Comparison of ENCODE assay signal across 8 mouse cellular contexts in the genomic region with DNA sequence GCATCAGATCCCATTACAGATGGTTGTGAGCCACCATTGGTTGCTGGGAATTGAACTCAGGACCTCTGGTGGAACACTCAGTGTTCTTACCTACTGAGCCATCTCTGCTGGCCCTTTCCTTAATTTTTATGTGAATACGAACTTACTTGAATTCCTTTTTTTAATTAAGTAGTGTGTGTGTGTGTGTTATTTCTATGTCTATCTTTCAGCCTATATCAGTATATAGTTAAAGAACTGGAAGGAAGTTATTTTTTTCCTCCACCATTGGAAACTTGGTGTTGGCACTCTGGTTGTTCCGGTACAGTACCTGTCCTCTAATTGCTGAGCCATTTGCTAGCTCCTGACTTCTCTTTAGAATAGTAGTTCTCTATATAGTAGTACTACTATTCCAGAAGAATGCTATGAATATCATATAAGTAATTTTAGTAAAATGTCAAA. TPM values are rescaled to one million over a fixed set of nuclear protein-coding genes. Genes with fewer than 3 reads are reported as not detected.
DNase-seq lines count a peak whose midpoint lies in the region; ATAC-seq lines count a peak whose summit lies in the region.

No protein-coding gene starts in this region.

- H3K4me3 ChIP-seq in heart, embryonic 11.5 days (ENCODE audit: low read depth, low read length) = peak overlapping the region; percentile 52
- peak overlapping the region; percentile 53 for H3K4me3 ChIP-seq in heart, embryonic 15.5 days
- H3K4me3 ChIP-seq in liver, embryonic 15.5 days (replicated peaks) = peak overlapping the region; percentile 66

- H3K27ac ChIP-seq in heart, embryonic 11.5 days (ENCODE audit: low read depth, low read length) = 0 out of 2 replicates have a peak overlapping the region, but pooled peaks have one; percentile 41
- H3K27ac ChIP-seq in heart, embryonic 15.5 days = peak overlapping the region; percentile 67
- H3K27ac ChIP-seq in liver, embryonic 15.5 days (replicated peaks) = peak overlapping the region; percentile 80

- ATAC-seq in heart, embryonic 11.5 days (replicated peaks; ENCODE audit: insufficient number of reproducible peaks, low FRiP score, low TSS enrichment) = no peak
- ATAC-seq in heart, embryonic 15.5 days (replicated peaks; ENCODE audit: insufficient number of reproducible peaks, insufficient read depth, low FRiP score, low read depth) = no peak
- ATAC-seq in liver, embryonic 15.5 days (ENCODE audit: insufficient read depth) = no peak; the same call in 1 of the 2 replicates
- no peak for ATAC-seq in monocyte, adult 5-6 weeks (replicated peaks; ENCODE audit: insufficient number of reproducible peaks, low FRiP score, low TSS enrichment, poor library complexity, severe bottlenecking)

- H3K27me3 ChIP-seq in heart, embryonic 11.5 days (ENCODE audit: control insufficient read depth, insufficient read depth, low read length) = no peaks in the 10 kb centered on the region; the same call in 1 of the 2 replicates
- no peaks in the 10 kb centered on the region for H3K27me3 ChIP-seq in heart, embryonic 15.5 days
- no peaks in the 10 kb centered on the region for H3K27me3 ChIP-seq in liver, embryonic 15.5 days

- H3K9ac ChIP-seq in heart, embryonic 11.5 days (ENCODE audit: low read depth, low read length) = no peak overlapping the region
- no peak overlapping the region for H3K9ac ChIP-seq in heart, embryonic 15.5 days
- H3K9ac ChIP-seq in liver, embryonic 15.5 days = peak overlapping the region; percentile 52

- intact Hi-C loops in heart, postnatal 36 days (cut with DNase I) = no loop called here

- H3K4me2 ChIP-seq in heart, embryonic 11.5 days = peak overlapping the region; percentile 52
- peak overlapping the region; percentile 54 for H3K4me2 ChIP-seq in heart, embryonic 15.5 days
- peak overlapping the region; percentile 64 for H3K4me2 ChIP-seq in liver, embryonic 15.5 days

- DNase-seq in heart, postnatal 36 days = no peak
- peak; percentile 69 for DNase-seq in brain, adult 2 months (ENCODE audit: low read depth, low spot score)
- no peak for DNase-seq in ovary, postnatal 10 days (ENCODE audit: low spot score)
- no peak for DNase-seq in thymus, postnatal 14 days

- no peaks in the 10 kb centered on the region for H3K36me3 ChIP-seq in heart, embryonic 11.5 days (ENCODE audit: control insufficient read depth, insufficient read depth, low read length)
- H3K36me3 ChIP-seq in heart, embryonic 15.5 days = no peaks in the 10 kb centered on the region
- H3K36me3 ChIP-seq in liver, embryonic 15.5 days (replicated peaks) = no peaks in the 10 kb centered on the region

- H3K4me1 ChIP-seq in heart, embryonic 11.5 days (ENCODE audit: control insufficient read depth, insufficient read depth, low read length) = no peaks in the 10 kb centered on the region
- H3K4me1 ChIP-seq in heart, embryonic 15.5 days (replicated peaks) = peaks cover 10% of the 10 kb centered on the region; the same call in 1 of the 2 replicates
- H3K4me1 ChIP-seq in liver, embryonic 15.5 days (replicated peaks) = peaks cover 34% of the 10 kb centered on the region

- WGBS in heart, embryonic 11.5 days (ENCODE audit: insufficient replicate concordance) = 18% methylated on average over 2 of the region's 2 CpGs
- WGBS in heart, embryonic 15.5 days = 14% methylated on average over 2 of the region's 2 CpGs
- WGBS in liver, embryonic 15.5 days (ENCODE audit: insufficient replicate concordance) = 8% methylated on average over 2 of the region's 2 CpGs

- no peaks in the 10 kb centered on the region for H3K9me3 ChIP-seq in heart, embryonic 11.5 days (replicated peaks; ENCODE audit: control insufficient read depth, low read length)
- no peaks in the 10 kb centered on the region for H3K9me3 ChIP-seq in heart, embryonic 15.5 days (replicated peaks)
- no peaks in the 10 kb centered on the region for H3K9me3 ChIP-seq in liver, embryonic 15.5 days (replicated peaks)

RNA-seq across cellular contexts. Expression of a gene that starts 32.6 kb away (rescaled TPM):
- polyA plus RNA-seq in heart, embryonic 11.5 days (2014; fragmentation: Nextera tagmentation; extraction: Ambion mirVana) = 218 and 257 TPM in 2 replicates
- 10 to 100 TPM; 38.4 to 50.1 TPM for total RNA-seq in heart, postnatal 36 days (2021)
- 131 and 161 TPM in 2 replicates for polyA plus RNA-seq in heart, embryonic 15.5 days (2015; fragmentation: Nextera tagmentation; extraction: Ambion mirVana)
- 115 and 123 TPM in 2 replicates for polyA plus RNA-seq in liver, embryonic 15.5 days (2015; fragmentation: Nextera tagmentation; extraction: Ambion mirVana)
- 164 to 238 TPM (median 188 TPM) in 3 replicates for total RNA-seq in monocyte, adult 5-6 weeks (2017)

RNA-seq across cellular contexts. Expression of a gene that starts 50.1 kb away (rescaled TPM):
- polyA plus RNA-seq in heart, embryonic 11.5 days (2014; fragmentation: Nextera tagmentation; extraction: Ambion mirVana) = 1.1 and 1.7 TPM in 2 replicates
- under 1 TPM; 0.68 to 0.72 TPM for total RNA-seq in heart, postnatal 36 days (2021)
- polyA plus RNA-seq in heart, embryonic 15.5 days (2015; fragmentation: Nextera tagmentation; extraction: Ambion mirVana) = 1.1 and 1.8 TPM in 2 replicates
- 0.39 and 0.41 TPM in 2 replicates for polyA plus RNA-seq in liver, embryonic 15.5 days (2015; fragmentation: Nextera tagmentation; extraction: Ambion mirVana)
- not detected in 3 replicates for total RNA-seq in monocyte, adult 5-6 weeks (2017)

RNA-seq across cellular contexts. Expression of a gene that starts 54.9 kb away (rescaled TPM):
- 2.8 and 4.0 TPM in 2 replicates for polyA plus RNA-seq in heart, embryonic 11.5 days (2014; fragmentation: Nextera tagmentation; extraction: Ambion mirVana)
- total RNA-seq in heart, postnatal 36 days (2021) = 1 to 10 TPM; 5.6 to 8.0 TPM
- polyA plus RNA-seq in heart, embryonic 15.5 days (2015; fragmentation: Nextera tagmentation; extraction: Ambion mirVana) = 4.0 and 5.8 TPM in 2 replicates
- polyA plus RNA-seq in liver, embryonic 15.5 days (2015; fragmentation: Nextera tagmentation; extraction: Ambion mirVana) = 1.6 and 2.5 TPM in 2 replicates
- 14.8 to 26.5 TPM (median 15.0 TPM) in 3 replicates for total RNA-seq in monocyte, adult 5-6 weeks (2017)
